Mouse (Mus musculus): ENCODE results near the gene Asns.

DNA sequence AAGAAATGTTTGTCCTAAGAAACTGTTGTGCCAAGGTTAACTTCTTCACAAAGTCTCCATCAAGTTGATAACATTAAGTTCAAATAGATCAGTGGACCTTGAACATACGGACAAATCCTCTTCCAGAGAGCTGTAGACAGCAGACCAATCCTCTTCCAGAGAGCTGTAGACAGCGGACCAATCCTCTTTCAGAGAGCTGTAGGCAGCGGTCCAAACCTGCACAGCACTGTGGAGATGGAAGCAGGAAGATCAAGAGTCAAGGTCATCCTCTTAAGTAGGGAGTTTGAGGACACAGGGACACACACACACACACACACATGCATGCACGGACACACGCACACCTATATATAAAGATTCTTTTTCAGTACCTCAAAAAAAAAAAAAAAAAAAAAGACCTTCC is 612 bp upstream of the Asns start:
- TF ChIP-seq CTCF (IDR thresholded peaks at IDR 0.05; ENCODE audit: low read depth) (no peak), EP300 (IDR thresholded peaks at IDR 0.05; ENCODE audit: low read depth) (no peak)

Measured in liver, embryonic 14.5 days (tissue).